Mouse (Mus musculus): ENCODE measurements around the gene Eif3l.
A peak's percentile ranks its signal among the peaks of the same experiment; 100 is the strongest.

Gene Eif3l

GRCm38 (mm10) chr15:79093083-79093839 is 18.3 kb downstream of the Eif3l start:
- peak in 1 of 2 experiments; percentile 53 for DNase-seq (ENCODE audit: low spot score in 2 of 2)

- no peak for DNase-seq (ENCODE audit: low spot score in 2 of 2)
Observed at GRCm38 (mm10) chr15:79095483-79095882, 20.5 kb downstream of the Eif3l start.

- no peak for DNase-seq (ENCODE audit: low spot score in 2 of 2)
Observed at GRCm38 (mm10) chr15:79096556-79096955, 21.6 kb downstream of the Eif3l start.

GRCm38 (mm10) chr15:79097135-79097534 is 22.2 kb downstream of the Eif3l start:
- DNase-seq (ENCODE audit: low spot score in 2 of 2): no peak

- DNase-seq (ENCODE audit: low spot score in 2 of 2): peak; percentile 53 to 66
Observed at GRCm38 (mm10) chr15:79097611-79098025, 22.6 kb downstream of the Eif3l start.

- DNase-seq (ENCODE audit: low spot score in 2 of 2): no peak
Observed at GRCm38 (mm10) chr15:79098220-79098619, 23.2 kb downstream of the Eif3l start.

- no peak for DNase-seq (ENCODE audit: low spot score in 2 of 2)
Observed at GRCm38 (mm10) chr15:79098868-79099267, 23.9 kb downstream of the Eif3l start.

- DNase-seq (ENCODE audit: low spot score in 2 of 2): no peak
Observed at GRCm38 (mm10) chr15:79099456-79099855, 24.5 kb downstream of the Eif3l start.

GRCm38 (mm10) chr15:79100391-79100790 is 25.4 kb downstream of the Eif3l start:
- no peak for DNase-seq (ENCODE audit: low spot score in 2 of 2)

GRCm38 (mm10) chr15:79101531-79101930 is 26.6 kb downstream of the Eif3l start:
- no peak for DNase-seq (ENCODE audit: low spot score in 2 of 2)

- no peak for DNase-seq (ENCODE audit: low spot score in 2 of 2)
Observed at GRCm38 (mm10) chr15:79103264-79103663, 28.3 kb downstream of the Eif3l start.

- no peak for DNase-seq (ENCODE audit: low spot score in 2 of 2)
Observed at GRCm38 (mm10) chr15:79105804-79106203, 30.8 kb downstream of the Eif3l start.

GRCm38 (mm10) chr15:79107966-79108365 is 33.0 kb downstream of the Eif3l start:
- peak in 1 of 2 experiments; percentile 14 for DNase-seq (ENCODE audit: low spot score in 2 of 2)

- DNase-seq (ENCODE audit: low spot score in 2 of 2): peak; percentile 54 to 69
Observed at GRCm38 (mm10) chr15:79108421-79109320, 33.7 kb downstream of the Eif3l start, which contains the start of gene Micall1. Gene Micall1 (plus strand): TSS chr15:79108898.

- DNase-seq (ENCODE audit: low spot score in 2 of 2): peak in 1 of 2 experiments; percentile 52
Observed at GRCm38 (mm10) chr15:79109321-79109934, 34.4 kb downstream of the Eif3l start.

GRCm38 (mm10) chr15:79110031-79110430 is 35.1 kb downstream of the Eif3l start:
- DNase-seq (ENCODE audit: low spot score in 2 of 2): peak in 1 of 2 experiments; percentile 20

GRCm38 (mm10) chr15:79110528-79110927 is 35.5 kb downstream of the Eif3l start:
- DNase-seq (ENCODE audit: low spot score in 2 of 2): no peak

- DNase-seq (ENCODE audit: low spot score in 2 of 2): no peak
Observed at GRCm38 (mm10) chr15:79111774-79112173, 36.8 kb downstream of the Eif3l start.

GRCm38 (mm10) chr15:79115276-79115675 is 40.3 kb downstream of the Eif3l start:
- DNase-seq (ENCODE audit: low spot score in 2 of 2): no peak

GRCm38 (mm10) chr15:79119491-79119890 is 44.5 kb downstream of the Eif3l start:
- DNase-seq (ENCODE audit: low spot score in 2 of 2): no peak

- DNase-seq (ENCODE audit: low spot score in 2 of 2): no peak
Observed at GRCm38 (mm10) chr15:79122119-79122518, 47.1 kb downstream of the Eif3l start.

- no peak for DNase-seq (ENCODE audit: low spot score in 2 of 2)
Observed at GRCm38 (mm10) chr15:79122546-79122945, 47.6 kb downstream of the Eif3l start.

Measured in right cerebral cortex, postnatal 10 days (tissue).